Comparison of ENCODE assay signal across 8 mouse cellular contexts in genomic region chr10:126900821-126901487, GRCm38 (mm10). TPM values are rescaled to one million over a fixed set of nuclear protein-coding genes. Genes with fewer than 3 reads are reported as not detected.
DNase-seq lines count a peak whose midpoint lies in the region; ATAC-seq and TF ChIP-seq lines count a peak whose summit lies in the region.

Gene Atp23 (minus strand): TSS chr10:126901355.

- DNase-seq in NIH3T3 (ENCODE audit: low read depth), result peak; percentile 96
- DNase-seq in cerebellum, postnatal 10 days, result peak; percentile 97
- peak; percentile 72 to 85 for DNase-seq in frontal cortex, postnatal 10 days (ENCODE audit: low spot score in 2 of 2)
- DNase-seq in layer of hippocampus, postnatal 10 days (ENCODE audit: low spot score in 2 of 2), result peak; percentile 91 to 94
- peak; percentile 87 for DNase-seq in lung, postnatal 0 days (ENCODE audit: low spot score)
- peak; percentile 90 for DNase-seq in ovary, postnatal 10 days (ENCODE audit: low spot score)
- peak; percentile 80 for DNase-seq in thymus, postnatal 0 days (ENCODE audit: low spot score)

- H3K9me3 ChIP-seq in hindbrain, embryonic 12.5 days (replicated peaks), result no peaks in the 10 kb centered on the region
- no peaks in the 10 kb centered on the region for H3K9me3 ChIP-seq in lung, postnatal 0 days (ENCODE audit: low read length)

- H3K9ac ChIP-seq in hindbrain, embryonic 12.5 days, result peak within 1 kb of the TSS; percentile 79
- H3K9ac ChIP-seq in lung, postnatal 0 days (replicated peaks; ENCODE audit: low read depth), result peak within 1 kb of the TSS; percentile 55

- WGBS in hindbrain, embryonic 12.5 days, result under 1% methylated on average over 49 of the region's 56 CpGs
- under 1% methylated on average over 48 of the region's 56 CpGs for WGBS in lung, postnatal 0 days

- peaks cover 14% of the 10 kb centered on the region for H3K4me1 ChIP-seq in hindbrain, embryonic 12.5 days
- H3K4me1 ChIP-seq in lung, postnatal 0 days (ENCODE audit: insufficient read depth, low read depth, low read length), result peaks cover 4% of the 10 kb centered on the region; the same call in 1 of the 2 replicates

- peak within 1 kb of the TSS; percentile 18; the same call in 1 of the 2 replicates for H3K27ac ChIP-seq in hindbrain, embryonic 12.5 days
- no peak within 1 kb of the TSS for H3K27ac ChIP-seq in lung, postnatal 0 days (ENCODE audit: low read length)

- H3K36me3 ChIP-seq in hindbrain, embryonic 12.5 days, result peaks cover 10% of the 10 kb centered on the region
- H3K36me3 ChIP-seq in lung, postnatal 0 days (ENCODE audit: insufficient read depth, low read length), result no peaks in the 10 kb centered on the region

- ATAC-seq in hindbrain, embryonic 12.5 days (ENCODE audit: low FRiP score), result peak; percentile 75
- peak; percentile 87 for ATAC-seq in lung, postnatal 0 days

- no peak for TF ChIP-seq EP300 in lung, postnatal 0 days (IDR thresholded peaks at IDR 0.05)

- H3K4me3 ChIP-seq in hindbrain, embryonic 12.5 days, result peak within 1 kb of the TSS; percentile 63
- peak within 1 kb of the TSS; percentile 54 for H3K4me3 ChIP-seq in lung, postnatal 0 days (ENCODE audit: low read depth, low read length)

- H3K4me2 ChIP-seq in hindbrain, embryonic 12.5 days (replicated peaks), result peak within 1 kb of the TSS; percentile 98
- H3K4me2 ChIP-seq in lung, postnatal 0 days (replicated peaks; ENCODE audit: low read depth, low read length), result peak within 1 kb of the TSS; percentile 99

- H3K27me3 ChIP-seq in hindbrain, embryonic 12.5 days, result no peaks in the 10 kb centered on the region
- H3K27me3 ChIP-seq in lung, postnatal 0 days (replicated peaks; ENCODE audit: insufficient read depth, low read length), result no peaks in the 10 kb centered on the region

- TF ChIP-seq CTCF in lung, postnatal 0 days (IDR thresholded peaks at IDR 0.05), result no peak

RNA-seq across cellular contexts. Expression of gene Atp23, which starts in this region (rescaled TPM):
- 14.8 and 15.0 TPM in 2 replicates for polyA plus RNA-seq in hindbrain, embryonic 12.5 days (2016; fragmentation: Nextera tagmentation; extraction: Ambion mirVana)
- total RNA-seq in layer of hippocampus, postnatal 10 days (2021), result 10 to 100 TPM in 1 of 2 experiments, 1 to 10 TPM in 1; 7.4 to 10.3 TPM
- 6.7 and 7.4 TPM in 2 replicates for polyA plus RNA-seq in lung, postnatal 0 days (2015; fragmentation: Nextera tagmentation; extraction: Ambion mirVana)
- 15.8 and 17.5 TPM in 2 replicates for polyA plus RNA-seq in thymus, postnatal 0 days (2015; fragmentation: Nextera tagmentation; extraction: Ambion mirVana)
